Mouse (Mus musculus): Measurements from ENCODE around the gene Retreg1.

The Retreg1 gene

GRCm38 (mm10) chr15:25919995-25920394 lies 77.0 kb downstream of the Retreg1 start:
- ChIA-PET POLR2A (interaction anchor here in 2 of 4 experiments (1.0 to 2.1 kb wide), 4 partner anchors 9 to 165 kb away, joined by 3 to 7 read pairs (median 4); no protein-coding TSS in a partner anchor), CTCF (interaction anchor here in 2 of 4 experiments (0.6 to 1.7 kb wide), 2 partner anchors 8 to 47 kb away, joined by 3 to 6 read pairs; no protein-coding TSS in a partner anchor)

GRCm38 (mm10) chr15:25920886-25921285 lies 77.9 kb downstream of the Retreg1 start:
- POLR2A ChIA-PET = interaction anchor here (0.7 to 1.8 kb wide), 7 partner anchors 9 to 166 kb away, joined by 3 to 7 read pairs (median 4); no protein-coding TSS in a partner anchor
- CTCF ChIA-PET = interaction anchor here in 2 of 4 experiments (0.7 to 1.7 kb wide), 2 partner anchors 8 to 77 kb away, joined by 5 to 6 read pairs; no protein-coding TSS in a partner anchor

- POLR2A ChIA-PET = no interaction called here
Measured at GRCm38 (mm10) chr15:25922007-25922406, 79.0 kb downstream of the Retreg1 start.

GRCm38 (mm10) chr15:25923916-25924315 lies 80.9 kb downstream of the Retreg1 start:
- ChIA-PET POLR2A (no interaction called here), CTCF (no interaction called here)

More at GRCm38 (mm10) chr15:25922007-25922406, 79.0 kb downstream of the Retreg1 start:
- CTCF ChIA-PET = no interaction called here

- POLR2A ChIA-PET = interaction anchor here in 3 of 4 experiments (0.6 to 0.9 kb wide), 7 partner anchors 10 to 226 kb away, joined by 3 to 6 read pairs (median 3); no protein-coding TSS in a partner anchor
- CTCF ChIA-PET = interaction anchor here in 3 of 4 experiments (0.6 to 1.1 kb wide), 3 partner anchors 102 to 208 kb away, joined by 3 read pairs; no protein-coding TSS in a partner anchor
Measured at GRCm38 (mm10) chr15:25926171-25926570, 83.2 kb downstream of the Retreg1 start.

GRCm38 (mm10) chr15:25927106-25927505 lies 84.1 kb downstream of the Retreg1 start:
- ChIA-PET POLR2A (interaction anchor here in 1 of 4 experiments (0.7 kb wide), 1 partner anchor 24 kb away, joined by 3 read pairs; no protein-coding TSS in a partner anchor), CTCF (interaction anchor here in 2 of 4 experiments (0.6 to 0.9 kb wide), 3 partner anchors 9 to 414 kb away, joined by 3 read pairs; no protein-coding TSS in a partner anchor)

GRCm38 (mm10) chr15:25928001-25928400 lies 85.0 kb downstream of the Retreg1 start:
- ChIA-PET POLR2A (interaction anchor here in 2 of 4 experiments (0.7 to 1.4 kb wide), 3 partner anchors 13 to 25 kb away, joined by 3 to 5 read pairs (median 5); no protein-coding TSS in a partner anchor), CTCF (interaction anchor here (0.6 to 3.2 kb wide), 11 partner anchors 8 to 476 kb away, joined by 3 to 23 read pairs (median 3); no protein-coding TSS in a partner anchor)

- CTCF ChIA-PET = interaction anchor here (0.5 to 3.2 kb wide), 18 partner anchors 8 to 476 kb away, joined by 3 to 23 read pairs (median 4); no protein-coding TSS in a partner anchor
- POLR2A ChIA-PET = interaction anchor here in 3 of 4 experiments (0.5 to 1.6 kb wide), 6 partner anchors 9 to 124 kb away, joined by 3 to 5 read pairs (median 4); no protein-coding TSS in a partner anchor
Measured at GRCm38 (mm10) chr15:25928831-25929230, 85.9 kb downstream of the Retreg1 start.

GRCm38 (mm10) chr15:25929518-25929917 lies 86.5 kb downstream of the Retreg1 start:
- POLR2A ChIA-PET = interaction anchor here in 2 of 4 experiments (0.8 to 1.6 kb wide), 3 partner anchors 9 to 20 kb away, joined by 3 read pairs; no protein-coding TSS in a partner anchor
- CTCF ChIA-PET = interaction anchor here in 2 of 4 experiments (0.8 to 3.2 kb wide), 7 partner anchors 11 to 124 kb away, joined by 3 to 23 read pairs (median 4); no protein-coding TSS in a partner anchor

- CTCF ChIA-PET = interaction anchor here in 2 of 4 experiments (0.8 to 3.2 kb wide), 4 partner anchors 15 to 125 kb away, joined by 3 to 23 read pairs (median 4); no protein-coding TSS in a partner anchor
Measured at GRCm38 (mm10) chr15:25929936-25930335, 87.0 kb downstream of the Retreg1 start.

GRCm38 (mm10) chr15:25930657-25931056 lies 87.7 kb downstream of the Retreg1 start:
- ChIA-PET POLR2A (interaction anchor here in 2 of 4 experiments (0.9 to 1.1 kb wide), 4 partner anchors 10 to 16 kb away, joined by 3 to 4 read pairs (median 3); no protein-coding TSS in a partner anchor), CTCF (interaction anchor here in 2 of 4 experiments (1.2 to 3.2 kb wide), 3 partner anchors 54 to 125 kb away, joined by 3 to 23 read pairs (median 6); no protein-coding TSS in a partner anchor)

More at GRCm38 (mm10) chr15:25929936-25930335, 87.0 kb downstream of the Retreg1 start:
- POLR2A ChIA-PET = interaction anchor here in 2 of 4 experiments (0.8 to 1.6 kb wide), 3 partner anchors 10 to 20 kb away, joined by 3 read pairs; no protein-coding TSS in a partner anchor

GRCm38 (mm10) chr15:25932497-25932896 lies 89.5 kb downstream of the Retreg1 start:
- CTCF ChIA-PET = interaction anchor here in 1 of 4 experiments (1.0 to 1.1 kb wide), 2 partner anchors 107 to 121 kb away, joined by 3 to 4 read pairs; no protein-coding TSS in a partner anchor
- POLR2A ChIA-PET = interaction anchor here in 2 of 4 experiments (0.6 to 1.8 kb wide), 6 partner anchors 22 to 123 kb away, joined by 3 to 4 read pairs (median 4); partner anchors contain the start of gene Zfp622 (in 1 of the 2)

GRCm38 (mm10) chr15:25932937-25933684 lies 90.1 kb downstream of the Retreg1 start:
- POLR2A ChIA-PET = interaction anchor here in 3 of 4 experiments (0.6 to 2.3 kb wide), 12 partner anchors 18 to 140 kb away, joined by 3 to 6 read pairs (median 3); partner anchors contain the start of gene Zfp622 (in 1 of the 3)
- CTCF ChIA-PET = interaction anchor here in 1 of 4 experiments (1.0 to 1.1 kb wide), 2 partner anchors 108 to 122 kb away, joined by 3 to 4 read pairs; no protein-coding TSS in a partner anchor

GRCm38 (mm10) chr15:25933685-25934108 lies 90.7 kb downstream of the Retreg1 start:
- POLR2A ChIA-PET = interaction anchor here in 3 of 4 experiments (0.6 to 2.3 kb wide), 9 partner anchors 18 to 141 kb away, joined by 3 to 6 read pairs (median 4); partner anchors contain the start of gene Zfp622 (in 1 of the 3)
- CTCF ChIA-PET = interaction anchor here in 1 of 4 experiments (1.0 kb wide), 1 partner anchor 108 kb away, joined by 4 read pairs; no protein-coding TSS in a partner anchor

- ChIA-PET POLR2A (interaction anchor here in 2 of 4 experiments (0.8 to 2.3 kb wide), 4 partner anchors 17 to 122 kb away, joined by 3 to 6 read pairs (median 4); no protein-coding TSS in a partner anchor), CTCF (no interaction called here)
Measured at GRCm38 (mm10) chr15:25934411-25934810, 91.4 kb downstream of the Retreg1 start.

- POLR2A ChIA-PET = interaction anchor here in 2 of 4 experiments (0.6 to 0.7 kb wide), 2 partner anchors 11 to 579 kb away, joined by 4 to 5 read pairs; no protein-coding TSS in a partner anchor
Measured at GRCm38 (mm10) chr15:25938496-25938895, 95.5 kb downstream of the Retreg1 start.

More at GRCm38 (mm10) chr15:25938496-25938895, 95.5 kb downstream of the Retreg1 start:
- CTCF ChIA-PET = interaction anchor here in 2 of 4 experiments (0.6 kb wide), 2 partner anchors 72 to 513 kb away, joined by 4 to 8 read pairs; no protein-coding TSS in a partner anchor
